Mouse (Mus musculus) cerebellum, adult 18-20 months (tissue): ENCODE data around the gene 4930474N05Rik.

Experiments
- DNase-seq, 2 experiments: peaks; one replicate each; pipeline ENCODE4 v3.0.0; 2021

Gene 4930474N05Rik

GRCm38 (mm10) chr14:36094617-36095016, at the start of gene 4930474N05Rik:
TSS of gene 4930474N05Rik (plus strand) at chr14:36094917.
- DNase-seq, result no peak

- DNase-seq, result peak; percentile 8 to 10
These were observed 45.8 kb upstream of the 4930474N05Rik start for GRCm38 (mm10) chr14:36048746-36049391.

- DNase-seq, result no peak
These were observed 41.4 kb upstream of the 4930474N05Rik start for GRCm38 (mm10) chr14:36053281-36053680.

- DNase-seq, result no peak
These were observed 3.8 kb downstream of the 4930474N05Rik start for GRCm38 (mm10) chr14:36098528-36098927.

GRCm38 (mm10) chr14:36099647-36100046, 4.9 kb downstream of the 4930474N05Rik start:
- no peak for DNase-seq

GRCm38 (mm10) chr14:36100731-36101130, 6.0 kb downstream of the 4930474N05Rik start:
- no peak for DNase-seq

GRCm38 (mm10) chr14:36114481-36114880, 19.8 kb downstream of the 4930474N05Rik start:
- DNase-seq, result no peak

GRCm38 (mm10) chr14:36123775-36124335, 29.1 kb downstream of the 4930474N05Rik start:
- DNase-seq, result no peak

- DNase-seq, result no peak
These were observed 41.0 kb downstream of the 4930474N05Rik start for GRCm38 (mm10) chr14:36135749-36136148.

GRCm38 (mm10) chr14:36137696-36138095, 43.0 kb downstream of the 4930474N05Rik start:
- DNase-seq, result no peak

GRCm38 (mm10) chr14:36145261-36145660, 50.5 kb downstream of the 4930474N05Rik start:
- no peak for DNase-seq
